Mouse (Mus musculus): ENCODE measurements at regions not wholly inside any gene's neighbourhood (a gene's known extent, or its start where the extent isn't known, plus 50 kb on each side); places are given as distances from the start of the nearest gene placed in this dataset.

GRCm38 (mm10) chr3:139887265-139887664, 681.8 kb downstream of the Stpg2 start:
- DNase-seq (ENCODE audit: low spot score in 2 of 2) = no peak

- no peak for DNase-seq (ENCODE audit: low spot score in 2 of 2)
Measured at GRCm38 (mm10) chr3:139888537-139888936, 683.0 kb downstream of the Stpg2 start.

GRCm38 (mm10) chr3:139890186-139890585, 684.7 kb downstream of the Stpg2 start:
- no peak for DNase-seq (ENCODE audit: low spot score in 2 of 2)

GRCm38 (mm10) chr3:139897894-139898293, 692.4 kb downstream of the Stpg2 start:
- no peak for DNase-seq (ENCODE audit: low spot score in 2 of 2)

GRCm38 (mm10) chr3:139899213-139899612, 693.7 kb downstream of the Stpg2 start:
- no peak for DNase-seq (ENCODE audit: low spot score in 2 of 2)

- no peak for DNase-seq (ENCODE audit: low spot score in 2 of 2)
Measured at GRCm38 (mm10) chr3:139913639-139914330, 708.3 kb downstream of the Stpg2 start.

- no peak for DNase-seq (ENCODE audit: low spot score in 2 of 2)
Measured at GRCm38 (mm10) chr3:139922267-139922666, 716.8 kb downstream of the Stpg2 start.

GRCm38 (mm10) chr3:139933039-139933438, 727.5 kb downstream of the Stpg2 start:
- no peak for DNase-seq (ENCODE audit: low spot score in 2 of 2)

- no peak for DNase-seq (ENCODE audit: low spot score in 2 of 2)
Measured at GRCm38 (mm10) chr3:139946209-139946608, 740.7 kb downstream of the Stpg2 start.

GRCm38 (mm10) chr3:139947247-139947646, 741.8 kb downstream of the Stpg2 start:
- DNase-seq (ENCODE audit: low spot score in 2 of 2) = no peak

GRCm38 (mm10) chr3:139949096-139949495, 743.6 kb downstream of the Stpg2 start:
- DNase-seq (ENCODE audit: low spot score in 2 of 2) = no peak

- DNase-seq (ENCODE audit: low spot score in 2 of 2) = no peak
Measured at GRCm38 (mm10) chr3:139950016-139950705, 744.7 kb downstream of the Stpg2 start.

GRCm38 (mm10) chr3:139951516-139951915, 746.0 kb downstream of the Stpg2 start:
- DNase-seq (ENCODE audit: low spot score in 2 of 2) = no peak

GRCm38 (mm10) chr3:139978172-139978571, 772.7 kb downstream of the Stpg2 start:
- no peak for DNase-seq (ENCODE audit: low spot score in 2 of 2)

- no peak for DNase-seq (ENCODE audit: low spot score in 2 of 2)
Measured at GRCm38 (mm10) chr3:139985830-139986481, 780.5 kb downstream of the Stpg2 start.

- no peak for DNase-seq (ENCODE audit: low spot score in 2 of 2)
Measured at GRCm38 (mm10) chr3:139988938-139989337, 783.4 kb downstream of the Stpg2 start.

GRCm38 (mm10) chr3:139989380-139989779, 783.9 kb downstream of the Stpg2 start:
- DNase-seq (ENCODE audit: low spot score in 2 of 2) = no peak

GRCm38 (mm10) chr3:140012522-140012921, 807.0 kb downstream of the Stpg2 start:
- DNase-seq (ENCODE audit: low spot score in 2 of 2) = no peak

GRCm38 (mm10) chr3:140034101-140034500, 828.6 kb downstream of the Stpg2 start:
- DNase-seq (ENCODE audit: low spot score in 2 of 2) = no peak

- no peak for DNase-seq (ENCODE audit: low spot score in 2 of 2)
Measured at GRCm38 (mm10) chr3:140035142-140035541, 829.6 kb downstream of the Stpg2 start.

- no peak for DNase-seq (ENCODE audit: low spot score in 2 of 2)
Measured at GRCm38 (mm10) chr3:140044898-140045297, 839.4 kb downstream of the Stpg2 start.

GRCm38 (mm10) chr3:140054634-140055033, 849.1 kb downstream of the Stpg2 start:
- DNase-seq (ENCODE audit: low spot score in 2 of 2) = no peak

Measured in frontal cortex, postnatal 10 days (tissue).